Mouse (Mus musculus) heart, adult 8-10 months (tissue): ENCODE measurements around the gene Kcnk6. TPM values are rescaled to one million over a fixed set of nuclear protein-coding genes. Genes with fewer than 3 reads are reported as not detected.
"Not testable (repeated sequence)": the region's sequence is repeated elsewhere in the genome, so short reads cannot be mapped to it uniquely, and the experiment has no call there.

Source experiments
- DNase-seq: peaks from one replicate; pipeline ENCODE4 v3.0.0; 2022; ENCODE audit warnings: low spot score
- total RNA-seq, 4 experiments: library from RNA; stranded (reverse); gene quantifications; 2 replicates each; pipeline ENCODE4 v1.2.4; 2022

The Kcnk6 gene
- total RNA-seq, 4 experiments from 2014 or later = 1.5 to 2.3 (median 2.0) TPM

DNA sequence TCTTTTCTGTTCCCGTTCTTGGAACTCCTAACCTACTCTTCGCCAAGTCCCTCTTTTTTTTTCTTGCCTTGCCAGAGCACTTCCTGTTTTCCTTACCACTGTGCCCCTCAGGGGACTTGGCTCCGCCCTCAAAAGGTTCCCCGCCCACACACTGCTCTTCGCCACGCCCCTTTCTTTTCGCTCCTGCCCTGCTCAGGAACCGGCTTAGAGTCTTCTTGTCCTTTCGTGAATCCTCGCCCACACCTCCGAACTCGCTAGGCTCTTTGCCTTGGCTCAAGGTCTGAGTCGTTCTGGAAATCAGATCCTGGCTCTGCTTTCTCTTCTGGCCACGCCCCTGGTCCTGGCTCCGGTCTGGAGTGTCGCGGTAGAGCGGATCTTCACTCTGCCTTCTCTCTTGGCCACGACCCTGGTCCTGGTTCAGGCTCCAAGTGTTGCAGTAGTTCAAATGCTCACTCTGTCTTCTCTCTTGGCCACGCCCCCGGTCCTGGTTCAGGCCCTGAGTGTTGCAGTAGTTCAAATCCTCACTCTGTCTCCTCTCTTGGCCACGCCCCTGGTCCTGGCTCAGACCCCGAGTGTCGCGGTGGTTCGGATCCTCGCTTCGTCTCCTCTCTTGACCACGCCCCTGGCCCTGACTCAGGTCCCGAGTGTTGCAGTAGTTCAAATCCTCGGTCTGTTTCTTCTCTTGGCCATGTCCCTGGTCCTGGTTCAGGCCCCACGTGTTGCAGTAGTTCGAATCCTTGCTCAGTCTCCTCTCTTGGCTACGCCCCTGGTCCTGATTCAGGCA, 20.7 kb downstream of the Kcnk6 start:
- peak; percentile 89 for DNase-seq

DNA sequence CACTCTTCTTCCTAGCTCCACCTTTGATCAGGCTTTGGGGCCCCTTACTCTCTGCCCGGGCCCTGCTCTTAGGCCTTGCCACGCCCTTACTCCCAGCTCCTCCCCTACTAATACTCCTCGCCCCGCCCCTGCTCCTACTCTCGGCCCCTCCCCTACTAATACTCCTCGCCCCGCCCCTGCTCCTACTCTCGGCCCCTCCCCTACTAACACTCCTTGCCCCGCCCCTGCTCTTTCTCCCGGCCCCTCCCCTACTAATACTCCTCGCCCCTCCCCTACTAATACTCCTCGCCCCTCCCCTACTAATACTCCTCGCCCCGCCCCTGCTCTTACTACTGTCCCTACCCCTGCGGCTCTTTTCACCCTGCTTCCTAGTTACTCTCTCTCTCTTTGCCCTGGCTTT, 21.3 kb downstream of the Kcnk6 start:
- not testable (repeated sequence) for DNase-seq

DNA sequence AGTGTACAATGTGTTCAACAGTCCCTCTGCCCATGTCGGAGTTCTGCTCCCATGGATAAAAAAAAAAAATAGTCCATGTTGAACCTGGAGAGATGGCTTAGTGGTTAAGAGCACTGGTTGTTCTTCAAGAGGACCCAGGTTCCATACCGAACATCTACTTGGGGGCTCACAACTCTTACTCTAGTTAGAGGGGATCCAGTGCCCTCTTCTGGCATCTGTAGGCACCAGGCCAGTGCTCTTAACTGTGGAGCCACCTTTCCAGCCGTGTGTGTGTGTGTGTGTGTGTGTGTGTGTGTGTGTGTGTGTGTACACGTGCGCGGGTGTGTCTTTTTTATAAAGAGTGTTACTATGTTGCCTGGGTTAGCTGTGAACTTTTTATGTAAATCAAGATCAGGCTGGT, 29.7 kb downstream of the Kcnk6 start:
- DNase-seq = no peak

DNA sequence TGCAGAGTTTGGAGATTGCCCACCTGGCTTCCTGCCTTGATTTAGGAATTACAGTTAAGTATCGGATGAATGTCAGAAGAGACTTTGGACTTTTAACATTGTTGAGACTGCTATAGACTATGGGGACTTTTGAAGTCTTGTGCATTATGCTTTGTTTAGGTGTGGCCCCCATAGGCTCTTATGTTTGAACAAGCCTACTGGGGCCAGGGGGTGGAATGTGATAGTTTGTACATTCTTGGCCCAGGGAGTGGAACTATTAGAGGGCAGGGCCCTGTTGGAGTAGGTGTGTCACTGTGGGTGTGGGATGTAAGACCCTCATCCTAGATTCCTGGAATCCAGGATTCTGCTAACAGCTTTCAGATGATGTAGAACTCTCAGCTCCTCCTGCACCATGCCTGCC, 38.1 kb downstream of the Kcnk6 start:
- DNase-seq = not testable (repeated sequence)

DNA sequence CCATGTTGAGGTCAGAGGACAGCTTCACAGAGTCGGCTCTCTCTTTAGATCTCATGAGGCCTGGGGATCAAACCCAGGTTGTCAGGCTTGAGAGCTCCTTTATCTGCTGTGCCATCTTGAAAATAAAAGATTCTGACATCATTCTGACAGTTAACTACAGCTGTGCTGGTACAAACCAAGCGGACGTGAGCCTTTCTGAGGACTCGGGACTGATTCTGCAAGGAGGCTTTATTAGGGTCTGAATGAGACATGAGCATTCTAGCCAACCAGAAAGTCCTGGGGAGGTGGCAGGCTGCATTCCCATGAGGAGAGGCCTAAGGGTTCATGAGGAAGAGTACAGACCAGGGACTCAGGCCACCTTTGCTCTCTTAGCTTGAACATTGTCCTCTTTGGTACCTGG, 51.0 kb downstream of the Kcnk6 start:
- not testable (repeated sequence) for DNase-seq

DNA sequence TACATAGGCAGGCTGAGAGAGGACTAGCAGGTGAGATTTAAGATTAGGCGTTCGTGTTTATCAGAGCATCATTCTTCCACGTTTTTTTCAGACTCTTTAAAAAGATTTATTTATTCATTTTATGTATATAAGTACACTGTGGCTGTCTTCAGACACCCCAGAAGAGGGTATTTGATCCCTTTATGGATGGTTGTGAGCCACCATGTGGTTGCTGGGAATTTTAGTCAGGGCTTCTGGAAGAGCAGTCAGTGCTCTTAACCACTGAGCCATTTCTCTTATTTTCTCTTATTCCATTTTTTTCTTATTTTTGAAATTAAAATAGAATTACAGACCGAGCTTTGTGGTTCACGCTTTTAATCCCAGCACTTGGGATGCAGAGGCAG, 51.5 kb downstream of the Kcnk6 start:
- no peak for DNase-seq

DNA sequence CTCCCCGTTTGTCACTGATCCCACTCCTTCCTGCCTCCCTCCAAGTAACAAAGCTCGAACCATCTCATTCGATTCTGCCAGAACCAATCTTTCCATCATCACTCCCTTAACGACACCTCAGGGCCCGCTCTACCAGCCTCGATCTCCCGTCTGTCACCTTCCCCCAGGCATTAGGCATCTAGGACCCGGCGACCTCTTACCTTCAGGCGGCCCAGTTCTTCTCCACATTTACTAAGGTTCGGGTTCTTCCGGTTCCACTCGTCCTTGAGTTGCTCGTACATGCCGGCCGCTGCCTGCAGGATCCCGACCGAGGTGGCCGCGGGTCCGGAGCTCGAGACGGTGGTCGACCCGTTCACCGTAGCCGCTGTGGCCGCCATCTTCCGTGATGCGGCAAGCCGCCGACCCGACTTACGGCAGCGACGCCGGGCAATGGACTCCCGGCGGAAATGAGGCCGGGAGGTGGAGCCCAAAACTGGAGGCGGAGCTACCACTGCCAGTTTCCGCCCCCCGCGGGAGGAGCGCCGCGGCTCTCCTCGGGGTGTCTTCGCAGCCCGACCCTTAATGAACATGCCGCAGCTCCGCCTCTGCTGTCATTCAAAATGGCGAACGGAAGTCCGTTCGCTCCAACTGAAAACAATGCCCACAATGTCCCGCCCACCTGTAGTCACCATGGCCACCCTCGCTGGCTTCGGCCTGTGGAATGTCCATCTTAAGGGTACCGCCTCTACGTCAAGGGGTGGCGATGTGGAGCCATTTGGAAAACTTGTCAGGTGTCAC, 52.0 kb downstream of the Kcnk6 start, which contains the start of gene Psmd8:
TSS of gene Psmd8 (minus strand) at position 625 of the 777 bp plus-strand sequence.
- DNase-seq = peak; percentile 97

DNA sequence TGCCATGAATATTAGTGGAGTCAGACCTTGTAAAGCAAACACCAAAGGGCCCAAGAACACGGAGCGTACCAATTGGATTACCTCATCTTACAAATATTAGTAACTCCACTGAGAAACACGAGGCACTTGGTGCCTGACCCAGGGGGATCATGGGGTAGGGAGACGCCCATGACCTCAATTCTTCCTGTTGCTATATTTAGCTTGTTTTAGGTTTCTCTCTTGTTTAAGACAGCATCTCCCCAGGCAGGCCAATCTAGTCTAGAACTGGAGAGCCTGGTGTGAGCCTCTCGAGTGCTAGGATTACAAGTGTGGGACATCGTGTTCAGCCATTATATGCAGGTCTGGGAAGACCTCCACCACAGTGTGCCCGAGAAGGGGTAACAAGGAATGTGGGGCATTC, 53.0 kb downstream of the Kcnk6 start:
- no peak for DNase-seq

DNA sequence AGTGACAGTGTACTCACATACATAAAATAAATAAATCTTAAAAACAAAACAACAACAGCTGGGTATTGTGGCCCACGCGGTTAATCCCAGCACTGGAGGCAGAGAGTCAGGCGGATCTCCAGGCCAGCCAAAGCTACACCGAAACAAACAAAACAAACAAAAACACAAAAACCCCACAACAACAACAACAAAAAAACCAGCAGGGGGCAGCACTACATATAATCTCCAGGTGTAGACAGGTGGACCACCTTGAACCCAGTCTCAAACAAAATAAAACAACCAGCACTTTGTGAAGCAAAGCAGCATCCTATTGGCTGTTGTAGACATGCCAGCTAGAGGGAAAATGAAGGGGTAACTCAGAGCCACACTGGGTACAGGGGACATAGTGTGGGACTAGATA, 54.2 kb downstream of the Kcnk6 start:
- no peak for DNase-seq

DNA sequence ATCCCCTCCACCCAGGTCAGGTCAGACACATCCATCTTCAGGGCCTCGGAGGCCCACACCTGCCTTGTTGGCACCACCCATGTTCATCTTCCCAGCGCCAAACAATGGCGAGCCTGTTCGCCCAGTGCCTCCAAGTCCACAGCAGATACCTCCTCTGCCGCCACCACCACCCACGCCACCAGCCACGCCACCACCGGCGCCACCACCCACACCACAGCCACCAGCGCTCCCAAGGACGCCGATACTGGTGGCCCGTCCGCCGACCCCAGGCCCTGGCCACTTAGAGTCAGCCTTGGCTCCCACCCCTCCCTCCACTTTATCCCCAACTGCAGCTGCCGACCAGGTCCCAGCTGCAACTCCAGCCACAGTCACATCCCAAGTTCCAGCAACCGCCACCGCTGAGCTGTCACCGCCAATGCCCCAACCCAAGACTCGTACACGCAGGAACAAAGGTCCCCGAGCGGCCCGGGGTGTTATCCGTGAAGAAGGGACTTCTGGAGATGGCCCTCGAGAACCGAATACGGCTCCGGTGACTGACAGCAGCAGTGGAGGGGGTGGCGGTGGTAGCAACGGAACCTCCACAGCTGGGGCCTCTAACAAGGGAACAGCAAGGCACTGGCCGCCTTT, 59.8 kb downstream of the Kcnk6 start:
- DNase-seq = no peak

Other genes with a start within 250 kb of the Kcnk6 start
- 1 to 10 TPM in 2 of 4 experiments, under 1 TPM in 2; 0.79 to 1.5 (median 0.92) TPM for gene Ryr1, start 107.3 kb downstream of the Kcnk6 start, total RNA-seq
- gene Rasgrp4, start 97.7 kb downstream of the Kcnk6 start, total RNA-seq = 1 to 10 TPM in 3 of 4 experiments, under 1 TPM in 1; 1.00 to 1.5 (median 1.2) TPM
- 10 to 100 TPM; 10.4 to 12.6 (median 10.8) TPM for gene Fam98c, start 76.3 kb downstream of the Kcnk6 start, total RNA-seq
- gene Ggn, start 62.3 kb downstream of the Kcnk6 start, total RNA-seq = under 1 TPM in 3 of 4 experiments, not detected in 1; 0.14 to 0.37 (median 0.28) TPM
- under 1 TPM; 0.23 to 0.75 (median 0.52) TPM for gene Spred3, start 62.1 kb downstream of the Kcnk6 start, total RNA-seq
- 100 to 1,000 TPM; 116 to 132 (median 121) TPM for gene Psmd8, start 51.8 kb downstream of the Kcnk6 start, total RNA-seq
- gene Catsperg1, start 18.5 kb downstream of the Kcnk6 start, total RNA-seq = under 1 TPM in 3 of 4 experiments, not detected in 1; 0.24 to 0.34 (median 0.25) TPM
- 10 to 100 TPM; 66.2 to 78.1 (median 70.0) TPM for gene Yif1b, start 5.8 kb upstream of the Kcnk6 start, total RNA-seq
- gene 2200002D01Rik, start 16.0 kb upstream of the Kcnk6 start, total RNA-seq = 1 to 10 TPM; 1.7 to 3.9 (median 2.6) TPM
- 10 to 100 TPM; 47.3 to 54.5 (median 53.2) TPM for gene Spint2, start 49.4 kb upstream of the Kcnk6 start, total RNA-seq
- 10 to 100 TPM in 1 of 4 experiments, 1 to 10 TPM in 3; 5.4 to 10.1 (median 7.1) TPM for gene Ppp1r14a, start 56.8 kb upstream of the Kcnk6 start, total RNA-seq
- under 1 TPM in 3 of 4 experiments, not detected in 1; 0.13 to 0.23 (median 0.22) TPM for gene Dpf1, start 71.4 kb upstream of the Kcnk6 start, total RNA-seq